Mouse (Mus musculus): Measurements from ENCODE around the gene Chmp2b.

DNA sequence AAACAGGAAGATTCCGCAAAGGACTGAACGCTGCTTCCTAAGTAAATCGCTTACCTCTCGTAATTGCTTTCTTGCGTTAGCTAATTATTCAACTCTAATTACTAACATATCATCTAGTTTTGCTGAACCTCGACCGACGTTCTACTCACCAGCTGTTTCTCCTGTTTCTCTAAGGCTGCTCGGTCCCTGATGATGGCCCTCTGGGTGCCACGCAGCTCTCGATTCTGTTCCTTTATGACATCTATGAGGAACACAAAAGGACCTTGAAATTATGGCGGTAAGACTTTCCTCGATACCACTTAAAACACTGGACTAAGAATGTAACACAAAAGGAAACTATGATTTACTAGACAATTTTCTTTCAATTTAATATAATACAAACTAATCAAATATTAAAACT, 11.7 kb downstream of the Chmp2b start:
- TF ChIP-seq CTCF (IDR thresholded peaks at IDR 0.05; ENCODE audit: borderline replicate concordance, insufficient read depth, low read length) = no peak
- TF ChIP-seq POLR2A (IDR thresholded peaks at IDR 0.05; ENCODE audit: low read depth, low read length) = no peak

All from embryonic fibroblast, embryonic 13.5 days (primary cell).